Mouse (Mus musculus) midbrain, embryonic 11.5 days (tissue): ENCODE measurements around the gene Vash1. TPM values are rescaled to one million over a fixed set of nuclear protein-coding genes. Genes with fewer than 3 reads are reported as not detected.

Experiments
- ATAC-seq: fragments of 200-750 bp; cut with Nextera tagmentation; 2 replicates; pipeline ENCODE4 v1.8.0; 2017; ENCODE audit warnings: moderate TSS enrichment, moderate library complexity; ENCODE audit not compliant: low FRiP score
- DNase-seq: peaks from one replicate; pipeline ENCODE4 v3.0.0; 2015; ENCODE audit warnings: low spot score; ENCODE audit errors: missing footprints
- H3K27ac ChIP-seq: fragments of 300-500 bp; sonication (generic); 2 replicates; pipeline ENCODE4 v1.5.1; 2014; ENCODE audit warnings: low read depth, low read length
- H3K27me3 ChIP-seq: fragments of 300-500 bp; sonication (generic); 2 replicates; pipeline ENCODE4 v1.6.1; 2014; ENCODE audit warnings: mild to moderate bottlenecking, low read length, moderate library complexity, mixed read lengths; ENCODE audit not compliant: control insufficient read depth, insufficient read depth
- H3K36me3 ChIP-seq: fragments of 300-500 bp; sonication (generic); 2 replicates; pipeline ENCODE4 v1.6.1; 2014; ENCODE audit warnings: mild to moderate bottlenecking, low read length, moderate library complexity, mixed read lengths; ENCODE audit not compliant: control insufficient read depth, insufficient read depth
- H3K4me1 ChIP-seq: fragments of 300-500 bp; sonication (generic); 2 replicates; pipeline ENCODE4 v1.6.1; 2014; ENCODE audit warnings: low read length; ENCODE audit not compliant: control insufficient read depth, insufficient read depth
- H3K4me2 ChIP-seq: fragments of 300-500 bp; sonication (generic); 2 replicates; pipeline ENCODE4 v1.6.1; 2014; ENCODE audit warnings: mild to moderate bottlenecking, moderate library complexity
- H3K4me3 ChIP-seq: fragments of 300-500 bp; sonication (generic); 2 replicates; pipeline ENCODE4 v1.5.1; 2014; ENCODE audit warnings: low read depth, low read length
- H3K9ac ChIP-seq: fragments of 300-500 bp; sonication (generic); 2 replicates; pipeline ENCODE4 v1.6.1; 2014; ENCODE audit warnings: low read length
- H3K9me3 ChIP-seq: fragments of 300-500 bp; sonication (generic); 2 replicates; pipeline ENCODE4 v1.6.1; 2016; ENCODE audit warnings: low read length; ENCODE audit not compliant: control insufficient read depth
- WGBS: fragments of 180-500 bp; shearing (Covaris S2); extraction: QIAGEN DNeasy Blood & Tissue Kit; methylation state at CpG from one replicate; pipeline ENCODE4 v1.1.7; 2014; 5-methylcytosine and 5-hydroxymethylcytosine counted together
- polyA plus RNA-seq: library from polyadenylated mRNA; unstranded; fragments of >200 nt; fragmentation: Nextera tagmentation; extraction: Ambion mirVana; gene quantifications from 2 replicates; pipeline ENCODE4 v1.2.1, GENCODE M21; 2014

Vash1 gene
- polyA plus RNA-seq, 1 experiment from 2014 or later, result 22.7 TPM

DNA sequence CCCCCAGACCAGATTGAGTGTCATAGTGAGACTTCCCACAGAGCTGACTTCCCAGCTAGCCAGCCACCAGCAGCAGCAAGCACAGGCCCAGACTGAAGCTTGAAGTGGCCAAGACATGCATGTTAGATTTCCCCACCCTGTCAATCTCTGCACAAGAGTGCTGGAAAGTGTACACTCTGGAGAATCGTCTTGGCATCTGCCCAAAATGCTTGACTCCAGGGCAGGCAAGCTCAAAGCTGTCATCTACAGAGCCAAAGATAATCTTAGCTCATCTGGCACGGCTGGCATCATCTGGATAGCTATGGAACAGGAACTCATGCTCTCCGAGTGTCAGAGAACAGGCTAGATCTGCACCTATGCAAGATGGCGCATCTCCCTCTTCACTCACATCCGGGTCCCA, 43.0 kb downstream of the Vash1 start:
- ATAC-seq, result no peak
- H3K27me3 ChIP-seq, result no peaks in the 10 kb centered on the region
- H3K36me3 ChIP-seq, result no peaks in the 10 kb centered on the region
- DNase-seq, result no peak
- no peak overlapping the region for H3K9ac ChIP-seq
- no peak overlapping the region for H3K27ac ChIP-seq
- peaks cover 3% of the 10 kb centered on the region for H3K4me1 ChIP-seq
- H3K4me3 ChIP-seq, result no peak overlapping the region
- 89% methylated on average over 5 of the region's 5 CpGs for WGBS
- H3K4me2 ChIP-seq, result no peak overlapping the region
- no peaks in the 10 kb centered on the region for H3K9me3 ChIP-seq

DNA sequence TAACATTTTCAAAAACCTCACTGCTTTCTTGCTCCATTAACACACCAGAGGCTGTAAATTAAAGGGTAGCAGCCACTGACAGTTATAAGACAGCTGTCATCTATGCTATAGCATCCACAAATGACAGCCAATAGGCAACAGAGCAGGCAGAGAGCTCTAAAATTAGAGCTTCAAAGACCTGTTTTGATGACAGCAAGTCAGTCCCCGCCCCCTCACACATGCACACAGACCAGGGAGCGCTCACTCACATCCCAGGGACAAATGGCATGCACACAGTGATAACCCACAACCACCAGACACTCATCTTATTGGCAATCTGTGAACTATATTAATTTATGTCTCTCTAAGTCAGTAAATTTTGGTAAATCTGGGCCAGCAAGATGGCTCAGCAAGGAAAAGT, 45.8 kb downstream of the Vash1 start:
- no peaks in the 10 kb centered on the region for H3K27me3 ChIP-seq
- H3K9me3 ChIP-seq, result no peaks in the 10 kb centered on the region
- 88% methylated on average over 2 of the region's 2 CpGs for WGBS
- H3K4me1 ChIP-seq, result peaks cover 3% of the 10 kb centered on the region
- no peak for DNase-seq
- no peak overlapping the region for H3K4me2 ChIP-seq
- ATAC-seq, result no peak
- H3K4me3 ChIP-seq, result no peak overlapping the region
- H3K36me3 ChIP-seq, result no peaks in the 10 kb centered on the region
- H3K9ac ChIP-seq, result no peak overlapping the region
- no peak overlapping the region for H3K27ac ChIP-seq

DNA sequence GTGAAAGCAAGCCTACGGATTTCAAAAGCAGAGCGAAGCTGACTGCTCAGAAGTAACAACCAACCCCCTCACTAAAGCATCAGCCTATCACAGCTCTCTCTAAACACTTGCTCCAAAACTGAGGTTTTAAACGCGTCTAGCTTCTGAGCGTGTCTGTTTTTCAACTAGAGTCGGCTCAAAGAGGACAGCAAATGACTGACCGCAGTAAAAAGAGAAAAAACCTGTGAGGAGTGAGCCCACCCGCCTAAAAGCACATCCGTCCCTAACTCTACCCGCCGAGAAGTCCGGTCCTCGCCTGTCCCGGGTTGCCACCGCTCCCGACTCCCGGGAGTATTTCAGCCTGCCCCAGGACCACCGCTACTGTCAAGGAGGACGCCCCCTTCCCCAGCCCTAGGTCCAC, 47.2 kb downstream of the Vash1 start:
- no peaks in the 10 kb centered on the region for H3K9me3 ChIP-seq
- DNase-seq, result no peak
- WGBS, result under 1% methylated on average over 19 of the region's 19 CpGs

DNA sequence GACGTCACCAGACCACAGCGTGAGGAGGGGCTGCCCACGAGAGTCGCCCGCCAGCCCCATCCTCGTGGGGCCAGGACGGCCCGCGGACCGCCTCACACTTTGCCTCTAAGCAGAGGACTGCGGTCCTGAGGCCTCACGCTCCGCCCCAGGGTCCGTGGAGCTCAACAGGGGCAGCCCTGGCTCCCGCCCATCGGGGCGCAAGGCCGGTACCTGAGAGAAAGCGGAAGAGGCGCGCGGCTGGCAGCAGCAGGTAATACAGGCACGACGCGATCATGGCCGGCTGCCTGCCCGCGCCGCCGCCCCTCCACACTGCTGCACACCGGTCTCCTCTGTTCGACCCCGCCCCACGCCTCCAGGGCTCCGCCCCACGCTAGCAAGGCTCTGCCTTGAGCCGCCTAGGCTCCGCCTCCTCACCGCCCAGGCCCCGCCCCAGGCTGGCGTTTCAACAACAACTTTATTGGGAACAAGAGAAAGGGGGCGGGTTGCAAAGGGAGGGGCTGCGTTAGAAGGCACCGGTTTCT, 47.7 kb downstream of the Vash1 start, which contains the start of gene Angel1:
Gene Angel1, minus strand, starts transcription at position 341 of the 521 bp plus-strand sequence.
- ATAC-seq (peak; percentile 99), DNase-seq (peak; percentile 99)
- no peaks in the 10 kb centered on the region for H3K27me3 ChIP-seq
- H3K4me3 ChIP-seq, result peak within 1 kb of the TSS; percentile 72
- no peaks in the 10 kb centered on the region for H3K9me3 ChIP-seq
- H3K4me2 ChIP-seq, result peak within 1 kb of the TSS; percentile 96
- peaks cover 3% of the 10 kb centered on the region for H3K4me1 ChIP-seq
- peak within 1 kb of the TSS; percentile 76 for H3K9ac ChIP-seq
- no peak within 1 kb of the TSS for H3K27ac ChIP-seq
- WGBS, result 0% methylated on average over 44 of the region's 44 CpGs
- no peaks in the 10 kb centered on the region for H3K36me3 ChIP-seq

More for the DNA sequence above, 47.2 kb downstream of the Vash1 start:
- Histone ChIP-seq H3K9ac (peak overlapping the region; percentile 76), H3K27me3 (no peaks in the 10 kb centered on the region), H3K4me1 (peaks cover 3% of the 10 kb centered on the region), H3K27ac (no peak overlapping the region), H3K36me3 (no peaks in the 10 kb centered on the region), H3K4me2 (peak overlapping the region; percentile 96), H3K4me3 (peak overlapping the region; percentile 72)
- peak; percentile 20; the same call in 1 of the 2 replicates for ATAC-seq

DNA sequence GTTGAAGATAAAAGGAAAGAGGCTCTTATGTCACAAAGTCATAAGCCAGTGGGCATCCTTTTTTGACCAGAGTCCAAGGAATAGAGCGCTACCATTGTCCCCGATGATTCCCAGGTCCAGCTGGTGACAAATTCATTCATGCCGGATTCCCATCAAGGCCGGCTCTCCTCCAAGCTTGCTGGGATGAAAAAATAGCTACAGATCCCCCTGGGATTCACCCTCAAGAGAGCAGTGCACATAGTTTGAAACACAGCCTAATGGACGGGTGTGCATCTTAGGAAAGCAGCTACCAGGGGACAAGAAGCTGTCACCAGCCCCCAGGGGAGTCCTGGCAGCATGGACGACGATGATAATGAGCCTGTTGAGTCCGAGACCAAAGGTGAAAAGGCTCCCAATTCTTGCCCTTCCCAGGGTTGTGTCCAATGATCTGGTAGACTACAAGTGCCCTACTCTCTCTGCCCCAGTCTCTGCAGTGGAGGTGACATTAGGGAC, 55.9 kb downstream of the Vash1 start, which contains the start of gene Lrrc74a:
Gene Lrrc74a, plus strand, starts transcription at position 51 of the 492 bp plus-strand sequence.
- WGBS, result 86% methylated on average over 8 of the region's 8 CpGs
- Histone ChIP-seq H3K27me3 (no peaks in the 10 kb centered on the region), H3K4me1 (no peaks in the 10 kb centered on the region), H3K9ac (no peak within 1 kb of the TSS), H3K4me2 (no peak within 1 kb of the TSS), H3K9me3 (no peaks in the 10 kb centered on the region), H3K36me3 (no peaks in the 10 kb centered on the region), H3K4me3 (no peak within 1 kb of the TSS), H3K27ac (no peak within 1 kb of the TSS)
- DNase-seq (peak; percentile 57), ATAC-seq (no peak)

Other genes starting within 250 kb of the Vash1 start
- gene Angel1, start 47.8 kb downstream of the Vash1 start, polyA plus RNA-seq, result 12.2 and 12.5 TPM in 2 replicates
- gene Lrrc74a, start 55.7 kb downstream of the Vash1 start, polyA plus RNA-seq, result not detected in 2 replicates
- gene Irf2bpl, start 206.1 kb downstream of the Vash1 start, polyA plus RNA-seq, result 24.4 and 26.4 TPM in 2 replicates